Mouse (Mus musculus) hindbrain, embryonic 16.5 days (tissue): ENCODE measurements around the gene Mylk4. TPM values are rescaled to one million over a fixed set of nuclear protein-coding genes. Genes with fewer than 3 reads are reported as not detected.

Source experiments
- polyA plus RNA-seq: library from polyadenylated mRNA; unstranded; fragments of >200 nt; fragmentation: Nextera tagmentation; extraction: Ambion mirVana; gene quantifications from 2 replicates; pipeline ENCODE4 v1.2.1, GENCODE M21; 2015

Mylk4 gene
- polyA plus RNA-seq, 1 experiment from 2014 or later: 0.14 TPM

Other genes with a start within 250 kb of the Mylk4 start
- gene Wrnip1, start 18.1 kb upstream of the Mylk4 start, polyA plus RNA-seq: 33.9 and 35.6 TPM in 2 replicates
- gene D930007J09Rik, start 18.9 kb upstream of the Mylk4 start, polyA plus RNA-seq: not detected in 2 replicates
- gene Serpinb1a, start 67.2 kb upstream of the Mylk4 start, polyA plus RNA-seq: 1.9 and 2.5 TPM in 2 replicates
- gene Serpinb1c, start 114.3 kb upstream of the Mylk4 start, polyA plus RNA-seq: not detected in 2 replicates
- gene Serpinb6b, start 181.3 kb upstream of the Mylk4 start, polyA plus RNA-seq: 1.7 and 2.5 TPM in 2 replicates
- gene Serpinb9, start 219.3 kb upstream of the Mylk4 start, polyA plus RNA-seq: 2.4 and 3.1 TPM in 2 replicates
- 0.14 and 0.17 TPM in 2 replicates for gene Serpinb9b, start 243.5 kb upstream of the Mylk4 start, polyA plus RNA-seq